Mouse (Mus musculus): ENCODE results near the gene Gm4792.

Gene Gm4792

GRCm38 (mm10) chr10:94341501-94341900 is 43.0 kb upstream of the Gm4792 start:
- Histone ChIP-seq H3K9me3 (ENCODE audit: low read length) (peaks cover 9% of the 10 kb centered on the region; the same call in 1 of the 2 replicates), H3K4me3 (replicated peaks; ENCODE audit: low read length) (no peak overlapping the region), H3K27me3 (ENCODE audit: insufficient read depth, low read length) (no peaks in the 10 kb centered on the region), H3K4me1 (replicated peaks; ENCODE audit: low read depth, low read length) (peaks cover 4% of the 10 kb centered on the region; the same call in 1 of the 2 replicates), H3K36me3 (ENCODE audit: insufficient read depth, low read length) (no peaks in the 10 kb centered on the region)
- no peak for TF ChIP-seq CTCF (conservative IDR thresholded peaks at IDR 0.05; ENCODE audit: low read length)
- TF ChIP-seq POU5F1 (IDR thresholded peaks at IDR 0.05; ENCODE audit: borderline replicate concordance, low read length) = no peak
- TF ChIP-seq NANOG (IDR thresholded peaks at IDR 0.05; ENCODE audit: borderline replicate concordance, low read length) = no peak

GRCm38 (mm10) chr10:94336071-94336470 is 37.6 kb upstream of the Gm4792 start:
- no peak for TF ChIP-seq CTCF (conservative IDR thresholded peaks at IDR 0.05; ENCODE audit: low read length)
- no peak for TF ChIP-seq POU5F1 (IDR thresholded peaks at IDR 0.05; ENCODE audit: borderline replicate concordance, low read length)
- no peak for TF ChIP-seq NANOG (IDR thresholded peaks at IDR 0.05; ENCODE audit: borderline replicate concordance, low read length)
- 0 out of 2 replicates have a peak, but pooled peaks cover 3% of the 10 kb centered on the region for H3K4me1 ChIP-seq (replicated peaks; ENCODE audit: low read depth, low read length)
- no peak overlapping the region for H3K4me3 ChIP-seq (replicated peaks; ENCODE audit: low read length)
- H3K9me3 ChIP-seq (ENCODE audit: low read length) = peaks cover 9% of the 10 kb centered on the region; the same call in 1 of the 2 replicates
- peaks cover 2% of the 10 kb centered on the region; the same call in 1 of the 2 replicates for H3K27me3 ChIP-seq (ENCODE audit: insufficient read depth, low read length)
- H3K36me3 ChIP-seq (ENCODE audit: insufficient read depth, low read length) = no peaks in the 10 kb centered on the region

DNA sequence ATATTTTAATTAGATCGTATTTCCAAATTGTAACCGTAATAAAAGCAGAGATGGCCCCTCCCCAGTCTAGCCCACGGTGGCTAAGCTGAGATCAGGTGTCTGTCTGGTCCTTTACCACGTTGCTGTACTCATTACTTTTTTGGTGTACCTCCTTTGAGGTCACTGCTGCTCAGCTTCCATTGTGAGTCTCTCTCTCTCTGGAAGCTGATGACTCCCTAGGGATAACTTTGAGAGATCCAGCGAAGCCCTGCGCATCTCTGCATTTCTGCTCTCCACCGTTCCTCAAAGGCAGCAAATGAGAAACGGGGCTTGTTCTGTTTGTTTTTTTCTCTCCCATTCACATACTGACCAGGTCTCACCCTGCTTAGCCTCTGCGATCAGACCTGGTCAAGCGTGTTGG is 36.5 kb upstream of the Gm4792 start:
- Histone ChIP-seq H3K9me3 (ENCODE audit: low read length) (peaks cover 9% of the 10 kb centered on the region; the same call in 1 of the 2 replicates), H3K4me3 (replicated peaks; ENCODE audit: low read length) (no peak overlapping the region), H3K27me3 (ENCODE audit: insufficient read depth, low read length) (peaks cover 4% of the 10 kb centered on the region; the same call in 1 of the 2 replicates), H3K36me3 (ENCODE audit: insufficient read depth, low read length) (no peaks in the 10 kb centered on the region), H3K4me1 (replicated peaks; ENCODE audit: low read depth, low read length) (0 out of 2 replicates have a peak, but pooled peaks cover 3% of the 10 kb centered on the region)
- TF ChIP-seq POU5F1 (IDR thresholded peaks at IDR 0.05; ENCODE audit: borderline replicate concordance, low read length) (no peak), CTCF (conservative IDR thresholded peaks at IDR 0.05; ENCODE audit: low read length) (no peak), NANOG (IDR thresholded peaks at IDR 0.05; ENCODE audit: borderline replicate concordance, low read length) (no peak)

GRCm38 (mm10) chr10:94333328-94333727 is 34.8 kb upstream of the Gm4792 start:
- no peak for TF ChIP-seq CTCF (conservative IDR thresholded peaks at IDR 0.05; ENCODE audit: low read length)
- TF ChIP-seq POU5F1 (IDR thresholded peaks at IDR 0.05; ENCODE audit: borderline replicate concordance, low read length) = no peak
- no peak for TF ChIP-seq NANOG (IDR thresholded peaks at IDR 0.05; ENCODE audit: borderline replicate concordance, low read length)
- Histone ChIP-seq H3K4me3 (replicated peaks; ENCODE audit: low read length) (no peak overlapping the region), H3K36me3 (ENCODE audit: insufficient read depth, low read length) (no peaks in the 10 kb centered on the region), H3K27me3 (ENCODE audit: insufficient read depth, low read length) (peaks cover 4% of the 10 kb centered on the region; the same call in 1 of the 2 replicates), H3K4me1 (replicated peaks; ENCODE audit: low read depth, low read length) (0 out of 2 replicates have a peak, but pooled peaks cover 6% of the 10 kb centered on the region), H3K9me3 (ENCODE audit: low read length) (peaks cover 8% of the 10 kb centered on the region; the same call in 1 of the 2 replicates)

- TF ChIP-seq CTCF (conservative IDR thresholded peaks at IDR 0.05; ENCODE audit: low read length) = peak; percentile 87
- TF ChIP-seq POU5F1 (IDR thresholded peaks at IDR 0.05; ENCODE audit: borderline replicate concordance, low read length) = no peak
- Histone ChIP-seq H3K36me3 (ENCODE audit: insufficient read depth, low read length) (no peaks in the 10 kb centered on the region), H3K27me3 (ENCODE audit: insufficient read depth, low read length) (peaks cover 4% of the 10 kb centered on the region; the same call in 1 of the 2 replicates), H3K4me1 (replicated peaks; ENCODE audit: low read depth, low read length) (0 out of 2 replicates have a peak, but pooled peaks cover 6% of the 10 kb centered on the region), H3K9me3 (ENCODE audit: low read length) (peaks cover 4% of the 10 kb centered on the region; the same call in 1 of the 2 replicates), H3K4me3 (replicated peaks; ENCODE audit: low read length) (no peak overlapping the region)
Observed at GRCm38 (mm10) chr10:94332358-94333137, 34.0 kb upstream of the Gm4792 start.

GRCm38 (mm10) chr10:94329962-94330361 is 31.5 kb upstream of the Gm4792 start:
- Histone ChIP-seq H3K4me1 (replicated peaks; ENCODE audit: low read depth, low read length) (0 out of 2 replicates have a peak, but pooled peaks cover 6% of the 10 kb centered on the region), H3K4me3 (replicated peaks; ENCODE audit: low read length) (no peak overlapping the region), H3K36me3 (ENCODE audit: insufficient read depth, low read length) (no peaks in the 10 kb centered on the region), H3K27me3 (ENCODE audit: insufficient read depth, low read length) (0 out of 2 replicates have a peak, but pooled peaks cover 4% of the 10 kb centered on the region), H3K9me3 (ENCODE audit: low read length) (peaks cover 3% of the 10 kb centered on the region; the same call in 1 of the 2 replicates)
- TF ChIP-seq NANOG (IDR thresholded peaks at IDR 0.05; ENCODE audit: borderline replicate concordance, low read length) (no peak), POU5F1 (IDR thresholded peaks at IDR 0.05; ENCODE audit: borderline replicate concordance, low read length) (no peak), CTCF (conservative IDR thresholded peaks at IDR 0.05; ENCODE audit: low read length) (no peak)

DNA sequence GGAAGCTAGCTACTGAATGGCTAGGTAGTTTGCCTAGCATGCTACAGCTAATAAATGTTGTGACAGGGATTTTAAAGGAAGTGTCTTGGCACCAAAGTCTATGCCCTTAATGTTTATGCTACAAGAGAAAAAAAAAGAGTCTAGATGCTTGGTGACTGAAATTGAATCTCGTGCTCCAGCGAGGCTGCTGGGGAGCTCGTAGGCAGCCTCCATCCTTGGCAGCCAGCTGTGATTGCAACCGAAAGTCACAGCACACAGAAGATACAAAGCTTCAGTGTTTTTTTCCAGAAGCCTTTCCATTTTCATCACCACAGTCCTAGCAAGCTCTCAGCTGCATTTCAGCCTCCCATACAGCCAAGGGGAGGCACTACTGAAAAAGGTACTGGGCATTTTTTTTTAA is 20.1 kb upstream of the Gm4792 start:
- no peak overlapping the region for H3K4me3 ChIP-seq (replicated peaks; ENCODE audit: low read length)
- no peaks in the 10 kb centered on the region for H3K36me3 ChIP-seq (ENCODE audit: insufficient read depth, low read length)
- no peaks in the 10 kb centered on the region for H3K4me1 ChIP-seq (replicated peaks; ENCODE audit: low read depth, low read length)
- H3K9me3 ChIP-seq (ENCODE audit: low read length) = no peaks in the 10 kb centered on the region
- H3K27me3 ChIP-seq (ENCODE audit: insufficient read depth, low read length) = peaks cover 6% of the 10 kb centered on the region; the same call in 1 of the 2 replicates
- no peak for TF ChIP-seq CTCF (conservative IDR thresholded peaks at IDR 0.05; ENCODE audit: low read length)
- no peak for TF ChIP-seq POU5F1 (IDR thresholded peaks at IDR 0.05; ENCODE audit: borderline replicate concordance, low read length)
- TF ChIP-seq NANOG (IDR thresholded peaks at IDR 0.05; ENCODE audit: borderline replicate concordance, low read length) = no peak

- peaks cover 36% of the 10 kb centered on the region for H3K27me3 ChIP-seq (ENCODE audit: insufficient read depth, low read length)
- no peaks in the 10 kb centered on the region for H3K36me3 ChIP-seq (ENCODE audit: insufficient read depth, low read length)
- H3K4me1 ChIP-seq (replicated peaks; ENCODE audit: low read depth, low read length) = peaks cover 12% of the 10 kb centered on the region
- no peak overlapping the region for H3K4me3 ChIP-seq (replicated peaks; ENCODE audit: low read length)
- no peak for TF ChIP-seq POU5F1 (IDR thresholded peaks at IDR 0.05; ENCODE audit: borderline replicate concordance, low read length)
- no peak for TF ChIP-seq NANOG (IDR thresholded peaks at IDR 0.05; ENCODE audit: borderline replicate concordance, low read length)
- no peak for TF ChIP-seq CTCF (conservative IDR thresholded peaks at IDR 0.05; ENCODE audit: low read length)
- H3K9me3 ChIP-seq (ENCODE audit: low read length) = no peaks in the 10 kb centered on the region
Observed at GRCm38 (mm10) chr10:94313146-94313545, 14.6 kb upstream of the Gm4792 start.

All from E14TG2a.4 (cell line).